Mouse (Mus musculus) erythroblast, embryonic 14.5 days (primary cell): ENCODE data around the gene Sorbs1. TPM values are rescaled to one million over a fixed set of nuclear protein-coding genes. Genes with fewer than 3 reads are reported as not detected.

Experiments used
- H3K27me3 ChIP-seq: 2 replicates; pipeline ENCODE4 v1.6.1; 2012; ENCODE audit warnings: inconsistent platforms; ENCODE audit not compliant: control insufficient read depth
- H3K36me3 ChIP-seq: 2 replicates; pipeline ENCODE4 v1.6.1; 2012; ENCODE audit warnings: mild to moderate bottlenecking, inconsistent platforms; ENCODE audit not compliant: control insufficient read depth
- H3K4me1 ChIP-seq: 2 replicates; pipeline ENCODE4 v1.6.1; 2012; ENCODE audit warnings: inconsistent platforms; ENCODE audit not compliant: control insufficient read depth
- H3K4me3 ChIP-seq: replicated peaks from 2 replicates; pipeline ENCODE3; 2012; ENCODE audit warnings: moderate library complexity, mild to moderate bottlenecking, inconsistent platforms
- H3K9me3 ChIP-seq: 2 replicates; pipeline ENCODE4 v1.6.1; 2012; ENCODE audit warnings: low read length, inconsistent platforms, mixed read lengths; ENCODE audit not compliant: control insufficient read depth
- GATA1 ChIP-seq: IDR thresholded peaks from 2 replicates; pipeline ENCODE4 v1.6.1; 2012; ENCODE audit warnings: low read length, inconsistent platforms, mixed read lengths
- TAL1 ChIP-seq: IDR thresholded peaks from 3 replicates; pipeline ENCODE4 v1.6.1; 2012; ENCODE audit warnings: low read length, inconsistent platforms, mixed read lengths
- polyA plus RNA-seq: library from polyadenylated mRNA; stranded (reverse); fragments of >175 nt; gene quantifications from 2 replicates; pipeline ENCODE4 v1.2.3, GENCODE M21; 2012

Sorbs1 gene
- polyA plus RNA-seq, 1 experiment, result 2.4 TPM

DNA sequence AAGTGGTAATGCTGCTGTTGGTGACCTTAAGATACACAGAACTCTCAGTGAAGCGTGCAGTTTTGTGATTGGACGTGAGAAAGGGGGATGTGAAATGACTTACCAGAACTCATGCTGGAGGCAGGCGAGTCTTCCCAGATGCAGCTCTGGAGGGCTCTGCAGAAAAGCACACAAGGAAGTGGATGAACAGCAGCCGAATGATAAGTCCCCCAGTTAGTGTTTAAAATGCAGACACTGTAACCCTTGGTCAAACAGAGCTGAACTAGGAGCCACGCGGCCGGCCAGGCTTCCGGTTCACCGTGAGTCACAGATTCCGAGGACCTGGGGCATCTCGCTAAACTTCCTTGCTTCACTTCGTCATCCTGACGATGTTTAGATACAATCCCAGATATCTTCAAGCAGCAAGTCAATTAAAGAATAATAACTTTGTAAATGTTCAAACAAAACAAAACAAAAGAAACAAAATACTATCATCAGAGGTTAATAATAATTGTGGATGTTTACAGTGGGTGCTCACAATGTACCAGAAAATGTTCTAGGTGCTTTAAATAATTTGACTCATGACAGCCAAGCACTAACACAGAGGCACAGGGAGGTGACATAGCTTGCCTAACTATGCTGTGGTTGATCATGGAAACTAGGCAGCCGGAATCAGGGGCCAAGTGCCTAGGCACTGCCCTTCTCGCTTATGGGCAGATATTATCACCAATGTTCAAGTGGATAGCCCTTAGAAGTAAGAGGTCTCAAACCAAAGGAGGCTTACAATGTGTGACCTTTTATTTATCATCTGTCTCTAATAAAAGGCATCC, 111.2 kb downstream of the Sorbs1 start:
- H3K4me1 ChIP-seq, result no peaks in the 10 kb centered on the region
- H3K36me3 ChIP-seq, result peaks cover 53% of the 10 kb centered on the region
- H3K27me3 ChIP-seq, result no peaks in the 10 kb centered on the region
- TF ChIP-seq GATA1, result no peak
- no peak for TF ChIP-seq TAL1
- H3K4me3 ChIP-seq, result no peak overlapping the region
- no peaks in the 10 kb centered on the region for H3K9me3 ChIP-seq

GRCm38 (mm10) chr19:40401213-40401612, 112.4 kb downstream of the Sorbs1 start:
- Histone ChIP-seq H3K27me3 (no peaks in the 10 kb centered on the region), H3K4me1 (no peaks in the 10 kb centered on the region), H3K9me3 (no peaks in the 10 kb centered on the region), H3K4me3 (no peak overlapping the region), H3K36me3 (peaks cover 61% of the 10 kb centered on the region)
- TF ChIP-seq TAL1 (no peak), GATA1 (no peak)

- no peaks in the 10 kb centered on the region for H3K4me1 ChIP-seq
- no peaks in the 10 kb centered on the region for H3K27me3 ChIP-seq
Observed at GRCm38 (mm10) chr19:40400426-40401030, 113.1 kb downstream of the Sorbs1 start.

GRCm38 (mm10) chr19:40395757-40396661, 117.6 kb downstream of the Sorbs1 start:
- TF ChIP-seq TAL1 (no peak), GATA1 (no peak)
- Histone ChIP-seq H3K4me3 (no peak overlapping the region), H3K36me3 (peaks cover 76% of the 10 kb centered on the region), H3K4me1 (no peaks in the 10 kb centered on the region), H3K27me3 (no peaks in the 10 kb centered on the region), H3K9me3 (no peaks in the 10 kb centered on the region)

More at GRCm38 (mm10) chr19:40400426-40401030, 113.1 kb downstream of the Sorbs1 start:
- no peak for TF ChIP-seq GATA1
- TF ChIP-seq TAL1, result no peak
- Histone ChIP-seq H3K4me3 (no peak overlapping the region), H3K9me3 (no peaks in the 10 kb centered on the region), H3K36me3 (peaks cover 65% of the 10 kb centered on the region)

GRCm38 (mm10) chr19:40395321-40395695, 118.3 kb downstream of the Sorbs1 start:
- Histone ChIP-seq H3K4me1 (no peaks in the 10 kb centered on the region), H3K36me3 (peaks cover 72% of the 10 kb centered on the region)

DNA sequence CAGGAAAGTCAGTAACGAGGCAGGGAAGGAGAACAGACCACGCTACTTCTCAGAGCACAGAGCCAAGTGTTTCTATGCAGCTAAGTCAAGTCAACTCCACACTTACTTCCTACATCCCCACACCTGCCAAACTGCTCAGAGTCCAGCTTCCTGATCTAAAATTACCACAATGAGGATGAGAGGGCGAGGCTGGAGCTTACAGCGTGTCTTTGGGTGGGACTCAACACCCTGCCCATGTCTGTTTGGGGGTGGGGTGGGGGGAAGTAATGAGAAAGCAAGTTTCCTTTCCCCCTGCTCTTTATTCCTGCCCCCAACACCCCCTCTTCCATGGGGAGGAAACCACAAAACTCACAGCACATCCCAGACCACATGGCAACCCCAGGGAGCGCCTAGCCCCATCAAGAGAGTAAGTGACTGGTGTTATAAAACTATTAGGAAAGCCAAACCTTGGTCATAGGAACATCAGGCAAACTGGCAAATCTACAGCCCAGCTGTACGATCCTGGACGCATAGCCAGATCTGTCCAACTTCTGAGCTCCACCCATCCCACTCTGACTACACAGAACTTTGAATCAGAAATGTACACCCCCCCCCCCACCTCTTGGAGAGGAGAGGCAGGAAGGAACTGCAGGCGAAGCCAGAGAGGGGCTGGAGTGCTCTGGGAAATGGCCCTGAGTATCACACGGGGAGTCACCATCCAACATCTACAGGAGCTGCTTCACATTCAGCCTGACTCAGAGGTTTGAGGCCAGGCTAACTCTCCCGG, 118.8 kb downstream of the Sorbs1 start:
- Histone ChIP-seq H3K9me3 (no peaks in the 10 kb centered on the region), H3K4me3 (no peak overlapping the region), H3K4me1 (no peaks in the 10 kb centered on the region), H3K27me3 (no peaks in the 10 kb centered on the region), H3K36me3 (peaks cover 73% of the 10 kb centered on the region)
- TF ChIP-seq TAL1 (no peak), GATA1 (no peak)

More at GRCm38 (mm10) chr19:40395321-40395695, 118.3 kb downstream of the Sorbs1 start:
- no peaks in the 10 kb centered on the region for H3K9me3 ChIP-seq
- TF ChIP-seq GATA1 (no peak), TAL1 (no peak)
- no peaks in the 10 kb centered on the region for H3K27me3 ChIP-seq
- H3K4me3 ChIP-seq, result no peak overlapping the region

- no peak for TF ChIP-seq GATA1
- no peaks in the 10 kb centered on the region for H3K4me1 ChIP-seq
- H3K27me3 ChIP-seq, result no peaks in the 10 kb centered on the region
- H3K36me3 ChIP-seq, result peaks cover 62% of the 10 kb centered on the region
- H3K4me3 ChIP-seq, result no peak overlapping the region
- no peaks in the 10 kb centered on the region for H3K9me3 ChIP-seq
Observed at GRCm38 (mm10) chr19:40392795-40393392, 120.7 kb downstream of the Sorbs1 start.

DNA sequence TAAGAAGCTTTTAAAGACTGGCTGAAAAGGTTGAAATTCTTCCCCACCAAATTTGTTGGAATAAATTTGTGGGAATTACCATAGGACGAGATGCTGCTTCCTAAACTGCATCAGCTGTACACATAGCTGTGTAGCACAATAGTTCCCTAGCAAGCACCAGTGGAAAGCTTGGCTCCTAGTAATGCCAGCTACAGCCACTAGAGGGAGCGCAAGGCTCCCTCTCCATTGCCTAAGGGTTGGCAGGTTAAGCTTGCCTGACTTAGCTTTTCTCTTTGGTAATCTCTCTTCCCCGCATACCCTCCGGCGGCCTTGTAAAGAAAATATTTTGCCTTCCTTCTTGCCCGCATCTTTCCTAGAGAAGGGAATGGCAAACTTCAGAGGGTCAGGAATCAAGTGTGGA, 122.1 kb downstream of the Sorbs1 start:
- Histone ChIP-seq H3K4me1 (no peaks in the 10 kb centered on the region), H3K9me3 (no peaks in the 10 kb centered on the region), H3K36me3 (peaks cover 63% of the 10 kb centered on the region), H3K27me3 (no peaks in the 10 kb centered on the region), H3K4me3 (no peak overlapping the region)
- TF ChIP-seq GATA1 (no peak), TAL1 (no peak)
